Comparison of ENCODE assay signal across 12 mouse cellular contexts in genomic region chr2:162976001-162976400, GRCm38 (mm10). TPM values are rescaled to one million over a fixed set of nuclear protein-coding genes. Genes with fewer than 3 reads are reported as not detected.
DNase-seq lines count a peak whose midpoint lies in the region; ATAC-seq and TF ChIP-seq lines count a peak whose summit lies in the region.
"Had no signal": no experiment of that assay in that cellular context is flagged by ENCODE, and none has a peak within 500 bp of the region (broad histone marks: within the 10 kb centered on the region; RNA-seq: fewer than 3 reads in every experiment).

No protein-coding gene starts in this region.

- peak; percentile 23 to 48 for DNase-seq in cerebellum, postnatal 14 days
- no peak for DNase-seq in cerebellum, adult 11-12 months
- DNase-seq in layer of hippocampus, adult 2 months (ENCODE audit: low spot score in 2 of 2), result no peak
- DNase-seq in layer of hippocampus, postnatal 36 days, result no peak
- peak; percentile 48 for DNase-seq in heart, postnatal 4 days
- no peak for DNase-seq in urinary bladder, postnatal 14 days (ENCODE audit: low spot score)
- no peak for DNase-seq in embryo, embryonic 10.5 days (ENCODE audit: low spot score)
- DNase-seq: cerebellum, adult 9-10 months; spleen, adult 18-20 months had no signal

- ATAC-seq in megakaryocyte, adult 5-6 weeks (ENCODE audit: poor library complexity, severe bottlenecking), result peak; percentile 41

- H3K27ac ChIP-seq in layer of hippocampus, adult 2 months, result 0 out of 2 replicates have a peak overlapping the region, but pooled peaks have one; percentile 18
- H3K27ac ChIP-seq: kidney, postnatal 0 days; liver, embryonic 15.5 days had no signal

- no peak for TF ChIP-seq CTCF in layer of hippocampus, adult 2 months (conservative IDR thresholded peaks at IDR 0.05)

- H3K4me3 ChIP-seq in layer of hippocampus, adult 2 months, result no peak overlapping the region
- H3K4me3 ChIP-seq: liver, embryonic 15.5 days had no signal

RNA-seq across cellular contexts. Expression of gene Sgk2, which starts 11.1 kb away (rescaled TPM):
- under 1 TPM; 0.54 to 0.97 TPM for total RNA-seq in layer of hippocampus, adult 2 months (2021)
- total RNA-seq in layer of hippocampus, postnatal 36 days (2021), result 1 to 10 TPM; 1.1 to 1.9 TPM
- not detected for total RNA-seq in heart, postnatal 4 days (2021)
- not detected in 2 replicates for total RNA-seq in megakaryocyte, adult 5-6 weeks (2015)
- total RNA-seq in megakaryocyte, adult 5-6 weeks (2017), result not detected in 2 replicates

RNA-seq across cellular contexts. Expression of gene L3mbtl1, which starts 32.7 kb away (rescaled TPM):
- 10 to 100 TPM; 10.1 to 14.0 TPM for total RNA-seq in layer of hippocampus, adult 2 months (2021)
- 10 to 100 TPM; 12.5 to 14.6 TPM for total RNA-seq in layer of hippocampus, postnatal 36 days (2021)
- not detected for total RNA-seq in heart, postnatal 4 days (2021)
- 0.04 and 0.27 TPM in 2 replicates for total RNA-seq in megakaryocyte, adult 5-6 weeks (2015)
- 0.16 TPM in 1 of 2 replicates, not detected in the other for total RNA-seq in megakaryocyte, adult 5-6 weeks (2017)

RNA-seq across cellular contexts. Expression of gene Ift52, which starts 41.2 kb away (rescaled TPM):
- total RNA-seq in layer of hippocampus, adult 2 months (2021), result 10 to 100 TPM; 28.4 to 31.3 TPM
- total RNA-seq in layer of hippocampus, postnatal 36 days (2021), result 10 to 100 TPM; 28.9 to 34.1 TPM
- total RNA-seq in heart, postnatal 4 days (2021), result 10 to 100 TPM; 27.1 to 29.4 TPM
- total RNA-seq in megakaryocyte, adult 5-6 weeks (2015), result 23.9 and 28.0 TPM in 2 replicates
- 11.9 and 17.2 TPM in 2 replicates for total RNA-seq in megakaryocyte, adult 5-6 weeks (2017)

RNA-seq across cellular contexts. Expression of gene Srsf6, which starts 44.7 kb away (rescaled TPM):
- 100 to 1,000 TPM; 106 to 113 TPM for total RNA-seq in layer of hippocampus, adult 2 months (2021)
- 100 to 1,000 TPM; 117 to 121 TPM for total RNA-seq in layer of hippocampus, postnatal 36 days (2021)
- total RNA-seq in heart, postnatal 4 days (2021), result 100 to 1,000 TPM; 175 to 176 TPM
- 118 and 120 TPM in 2 replicates for total RNA-seq in megakaryocyte, adult 5-6 weeks (2015)
- 111 and 123 TPM in 2 replicates for total RNA-seq in megakaryocyte, adult 5-6 weeks (2017)

Comparison
In these comparisons a context has a peak if more than half of its experiments do, and no peak if none do; other contexts are left out.
1. DNase-seq: peak in cerebellum, postnatal 14 days (2 of 2) and heart, postnatal 4 days (single experiment); none in cerebellum, adult 11-12 months (single experiment), layer of hippocampus, adult 2 months (0 of 2), layer of hippocampus, postnatal 36 days (0 of 2), urinary bladder, postnatal 14 days (single experiment) and embryo, embryonic 10.5 days (single experiment).
2. RNA of gene L3mbtl1, which starts 32.7 kb away (total RNA-seq): 12.5 to 14.6 TPM in layer of hippocampus, postnatal 36 days and 10.1 to 14.0 TPM in layer of hippocampus, adult 2 months; not detected in heart, postnatal 4 days and 0.04 to 0.27 TPM in megakaryocyte, adult 5-6 weeks; every median in the first group is over 4 times any median in the second.